Mouse (Mus musculus) hindbrain, embryonic 13.5 days (tissue): Measurements from ENCODE around the gene Shisa4. TPM values are rescaled to one million over a fixed set of nuclear protein-coding genes. Genes with fewer than 3 reads are reported as not detected.
A peak's percentile ranks its signal among the peaks of the same experiment; 100 is the strongest.

Source experiments
- ATAC-seq: fragments of 200-750 bp; cut with Nextera tagmentation; 2 replicates; pipeline ENCODE4 v1.8.0; 2017; ENCODE audit warnings: moderate TSS enrichment; ENCODE audit not compliant: low FRiP score
- H3K27ac ChIP-seq: fragments of 300-500 bp; sonication (generic); 2 replicates; pipeline ENCODE4 v1.5.1; 2015; ENCODE audit warnings: inconsistent platforms, mild to moderate bottlenecking, moderate library complexity
- H3K27me3 ChIP-seq: fragments of 300-500 bp; sonication (generic); 2 replicates; pipeline ENCODE4 v1.6.1; 2015; ENCODE audit warnings: mild to moderate bottlenecking, inconsistent platforms
- H3K36me3 ChIP-seq: fragments of 300-500 bp; sonication (generic); 2 replicates; pipeline ENCODE4 v1.6.1; 2015; ENCODE audit warnings: mild to moderate bottlenecking, inconsistent platforms
- H3K4me1 ChIP-seq: fragments of 300-500 bp; sonication (generic); replicated peaks from 2 replicates; pipeline ENCODE4 v1.6.1; 2015; ENCODE audit warnings: inconsistent platforms
- H3K4me2 ChIP-seq: fragments of 300-500 bp; sonication (generic); 2 replicates; pipeline ENCODE4 v1.6.1; 2015; ENCODE audit warnings: inconsistent platforms, mild to moderate bottlenecking, moderate library complexity
- H3K4me3 ChIP-seq: fragments of 300-500 bp; sonication (generic); 2 replicates; pipeline ENCODE4 v1.5.1; 2015; ENCODE audit warnings: mild to moderate bottlenecking, inconsistent platforms
- H3K9ac ChIP-seq: fragments of 300-500 bp; sonication (generic); 2 replicates; pipeline ENCODE4 v1.6.1; 2015; ENCODE audit warnings: mild to moderate bottlenecking, inconsistent platforms
- H3K9me3 ChIP-seq: fragments of 300-500 bp; sonication (generic); 2 replicates; pipeline ENCODE4 v1.6.1; 2016; ENCODE audit warnings: inconsistent platforms
- WGBS: fragments of 180-500 bp; shearing (Covaris S2); methylation state at CpG from one replicate; pipeline ENCODE4 v1.1.7; 2015; 5-methylcytosine and 5-hydroxymethylcytosine counted together
- polyA plus RNA-seq: library from polyadenylated mRNA; unstranded; fragments of >200 nt; fragmentation: Nextera tagmentation; extraction: Ambion mirVana; gene quantifications from 2 replicates; pipeline ENCODE4 v1.2.1, GENCODE M21; 2015

Shisa4 gene
- polyA plus RNA-seq, 1 experiment from 2014 or later: 84.2 TPM

DNA sequence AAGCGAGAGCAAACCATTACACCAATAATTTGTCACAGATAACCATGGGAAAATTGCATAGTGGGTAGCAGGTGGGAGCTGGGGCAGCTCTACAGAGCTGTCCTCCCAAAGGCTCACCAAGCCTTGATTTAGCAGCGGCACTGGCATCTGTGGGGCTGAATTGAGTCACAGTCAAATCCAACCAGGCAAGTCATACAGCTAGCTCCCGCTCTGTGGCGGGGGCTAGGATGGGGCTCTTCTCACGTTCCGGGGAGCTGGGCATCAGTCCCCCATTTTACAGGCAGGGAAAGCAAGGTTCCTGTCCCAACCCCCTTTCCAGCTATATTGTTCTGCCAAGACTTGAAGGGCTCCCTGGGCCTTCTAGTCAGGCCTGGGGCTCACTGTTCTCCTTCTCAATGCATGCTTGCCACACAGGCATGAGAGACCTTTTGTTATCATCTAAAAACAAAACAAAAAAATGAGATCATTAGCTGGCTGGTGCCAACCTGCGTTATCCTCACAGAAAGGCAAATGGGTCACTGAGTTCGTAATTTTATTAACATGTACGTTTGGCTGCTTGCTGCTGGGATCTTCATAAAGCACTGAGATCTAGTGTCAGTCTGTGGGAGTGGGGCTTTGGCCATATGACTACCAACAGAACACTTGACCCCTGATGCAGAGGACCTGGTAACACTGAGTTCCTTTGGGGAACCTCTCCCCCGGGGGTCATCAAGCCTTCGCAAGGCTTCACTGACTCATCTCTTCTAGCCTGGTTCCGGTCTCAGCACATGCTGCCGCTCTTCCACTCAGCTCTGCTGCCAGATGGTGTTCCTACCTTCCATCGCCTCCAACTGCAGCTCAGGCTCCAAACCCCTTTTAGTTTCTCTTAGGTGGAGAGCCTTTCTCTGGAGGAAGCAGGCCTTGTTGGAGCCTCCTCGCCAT lies 5.3 kb upstream of the Shisa4 start:
- peak overlapping the region; percentile 23 for H3K27ac ChIP-seq
- no peak overlapping the region for H3K9ac ChIP-seq
- H3K4me3 ChIP-seq: no peak overlapping the region
- peaks cover 12% of the 10 kb centered on the region for H3K4me1 ChIP-seq
- no peak overlapping the region for H3K4me2 ChIP-seq
- no peaks in the 10 kb centered on the region for H3K9me3 ChIP-seq
- H3K36me3 ChIP-seq: peaks cover 35% of the 10 kb centered on the region
- H3K27me3 ChIP-seq: no peaks in the 10 kb centered on the region
- 69% methylated on average over 15 of the region's 15 CpGs for WGBS
- ATAC-seq: no peak

- 75% methylated on average over 2 of the region's 2 CpGs for WGBS
- H3K27ac ChIP-seq: no peak overlapping the region
- H3K4me3 ChIP-seq: no peak overlapping the region
- no peak overlapping the region for H3K9ac ChIP-seq
- no peaks in the 10 kb centered on the region for H3K9me3 ChIP-seq
- no peaks in the 10 kb centered on the region for H3K27me3 ChIP-seq
- no peak for ATAC-seq
- H3K4me2 ChIP-seq: no peak overlapping the region
- peaks cover 23% of the 10 kb centered on the region for H3K36me3 ChIP-seq
- peaks cover 22% of the 10 kb centered on the region for H3K4me1 ChIP-seq
Measured at GRCm38 (mm10) chr1:135379048-135379447, 4.0 kb upstream of the Shisa4 start.

DNA sequence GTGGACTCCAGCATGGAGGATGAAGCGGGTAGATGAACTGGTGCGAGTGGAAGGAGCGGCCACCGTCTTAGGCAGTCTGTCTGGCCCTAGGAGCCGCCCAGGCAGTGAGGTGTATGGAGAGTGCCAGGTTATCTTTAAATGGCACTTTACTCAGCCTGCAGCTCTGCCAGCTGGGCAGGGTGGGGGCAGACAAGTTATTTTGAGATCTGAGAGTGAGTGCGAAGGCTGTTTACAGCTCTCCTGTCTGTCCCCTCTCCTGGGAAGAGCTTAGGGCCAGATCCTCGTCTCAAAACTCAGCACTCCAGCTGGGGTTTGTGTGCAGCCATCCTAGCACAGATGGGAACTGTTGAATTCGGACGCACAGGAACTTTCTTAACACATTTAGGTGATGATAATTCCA lies 3.5 kb upstream of the Shisa4 start:
- no peak for ATAC-seq
- no peaks in the 10 kb centered on the region for H3K9me3 ChIP-seq
- no peak overlapping the region for H3K27ac ChIP-seq
- H3K4me1 ChIP-seq: peaks cover 26% of the 10 kb centered on the region
- no peak overlapping the region for H3K9ac ChIP-seq
- H3K4me2 ChIP-seq: no peak overlapping the region
- no peaks in the 10 kb centered on the region for H3K27me3 ChIP-seq
- H3K4me3 ChIP-seq: no peak overlapping the region
- WGBS: 72% methylated on average over 9 of the region's 9 CpGs
- H3K36me3 ChIP-seq: peaks cover 18% of the 10 kb centered on the region

DNA sequence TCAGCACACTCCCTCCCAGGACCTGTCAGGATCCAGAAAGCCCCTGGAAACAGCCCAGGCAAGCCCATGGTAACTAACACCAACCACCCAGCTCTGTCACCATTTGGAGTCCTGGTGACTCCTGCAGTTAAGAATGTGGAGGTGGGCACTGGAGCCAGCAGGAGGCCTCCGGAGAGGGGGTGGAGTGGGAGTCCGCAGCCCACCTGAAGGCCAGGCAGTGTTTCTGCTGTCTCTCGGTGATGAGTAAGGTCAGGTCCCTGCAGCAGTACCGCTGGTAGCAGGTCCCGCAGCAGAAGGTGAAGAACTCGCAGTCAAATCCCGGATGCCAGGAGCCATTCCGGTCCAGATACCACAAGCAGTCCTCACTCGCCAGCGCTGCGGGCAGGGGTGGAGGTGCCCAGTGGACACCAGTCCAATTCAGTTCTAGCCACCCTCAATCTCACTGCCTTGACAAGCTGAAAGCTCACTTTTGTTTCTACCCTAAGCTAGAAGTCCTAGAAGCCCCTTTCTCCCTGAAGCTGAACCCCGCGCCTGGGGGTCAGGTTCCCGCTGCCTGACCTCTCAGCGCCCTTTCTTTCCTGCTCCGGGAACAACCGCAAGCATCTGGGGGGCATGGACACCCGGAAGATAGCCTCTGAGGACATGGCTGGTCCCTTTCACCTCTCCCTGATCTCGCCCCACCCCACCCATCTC lies 716 bp downstream of the Shisa4 start:
- H3K9ac ChIP-seq: peak overlapping the region; percentile 92
- peak overlapping the region; percentile 84 for H3K4me2 ChIP-seq
- no peaks in the 10 kb centered on the region for H3K36me3 ChIP-seq
- no peaks in the 10 kb centered on the region for H3K27me3 ChIP-seq
- peak; percentile 11; the same call in 1 of the 2 replicates for ATAC-seq
- H3K4me1 ChIP-seq: peaks cover 42% of the 10 kb centered on the region
- H3K9me3 ChIP-seq: no peaks in the 10 kb centered on the region
- WGBS: 2% methylated on average over 19 of the region's 19 CpGs
- H3K27ac ChIP-seq: peak overlapping the region; percentile 81
- peak overlapping the region; percentile 74 for H3K4me3 ChIP-seq

DNA sequence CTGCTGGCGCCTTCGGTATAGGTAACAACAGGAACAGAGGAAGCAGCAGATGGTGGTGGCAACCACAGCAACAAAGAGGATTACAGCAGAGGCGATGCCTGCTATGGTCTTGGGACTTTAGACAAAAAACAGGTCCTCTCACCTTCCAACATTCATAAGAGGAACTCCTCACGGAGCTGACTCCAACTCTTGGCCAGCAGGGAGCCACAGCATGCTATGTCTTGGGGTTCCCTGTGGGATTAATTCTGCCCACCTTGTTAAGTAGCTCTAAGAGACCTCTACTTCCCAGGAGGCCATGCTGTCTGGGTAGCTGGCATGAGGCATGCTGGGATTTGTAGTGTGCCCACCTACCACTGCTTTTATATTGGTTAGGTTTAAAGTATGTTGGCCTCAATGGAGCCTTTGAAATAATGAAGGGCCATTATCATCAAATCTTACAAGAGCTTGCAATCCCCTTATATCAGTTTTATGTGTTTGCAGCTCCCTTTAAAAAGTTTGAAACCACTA lies 1.8 kb downstream of the Shisa4 start:
- peak overlapping the region; percentile 84 for H3K4me2 ChIP-seq
- H3K4me3 ChIP-seq: peak overlapping the region; percentile 28
- no peaks in the 10 kb centered on the region for H3K9me3 ChIP-seq
- no peaks in the 10 kb centered on the region for H3K36me3 ChIP-seq
- H3K9ac ChIP-seq: peak overlapping the region; percentile 58; the same call in 1 of the 2 replicates
- no peak overlapping the region for H3K27ac ChIP-seq
- no peak for ATAC-seq
- WGBS: 69% methylated on average over 4 of the region's 4 CpGs
- peaks cover 53% of the 10 kb centered on the region for H3K4me1 ChIP-seq
- H3K27me3 ChIP-seq: no peaks in the 10 kb centered on the region

- Histone ChIP-seq H3K4me1 (peaks cover 48% of the 10 kb centered on the region), H3K9ac (no peak overlapping the region), H3K4me2 (peak overlapping the region; percentile 77; the same call in 1 of the 2 replicates), H3K36me3 (no peaks in the 10 kb centered on the region), H3K27ac (no peak overlapping the region), H3K4me3 (no peak overlapping the region), H3K9me3 (no peaks in the 10 kb centered on the region), H3K27me3 (no peaks in the 10 kb centered on the region)
- no peak for ATAC-seq
- WGBS: 78% methylated on average over 5 of the region's 5 CpGs
Measured at GRCm38 (mm10) chr1:135369415-135369814, 5.6 kb downstream of the Shisa4 start.

- Histone ChIP-seq H3K9ac (peak overlapping the region; percentile 76; the same call in 1 of the 2 replicates), H3K9me3 (no peaks in the 10 kb centered on the region), H3K36me3 (no peaks in the 10 kb centered on the region), H3K4me2 (peak overlapping the region; percentile 77), H3K4me1 (peaks cover 44% of the 10 kb centered on the region), H3K27me3 (no peaks in the 10 kb centered on the region), H3K27ac (no peak overlapping the region), H3K4me3 (peak overlapping the region; percentile 43)
- WGBS: 10% methylated on average over 14 of the region's 14 CpGs
- no peak for ATAC-seq
Measured at GRCm38 (mm10) chr1:135368982-135369381, 6.1 kb downstream of the Shisa4 start.

DNA sequence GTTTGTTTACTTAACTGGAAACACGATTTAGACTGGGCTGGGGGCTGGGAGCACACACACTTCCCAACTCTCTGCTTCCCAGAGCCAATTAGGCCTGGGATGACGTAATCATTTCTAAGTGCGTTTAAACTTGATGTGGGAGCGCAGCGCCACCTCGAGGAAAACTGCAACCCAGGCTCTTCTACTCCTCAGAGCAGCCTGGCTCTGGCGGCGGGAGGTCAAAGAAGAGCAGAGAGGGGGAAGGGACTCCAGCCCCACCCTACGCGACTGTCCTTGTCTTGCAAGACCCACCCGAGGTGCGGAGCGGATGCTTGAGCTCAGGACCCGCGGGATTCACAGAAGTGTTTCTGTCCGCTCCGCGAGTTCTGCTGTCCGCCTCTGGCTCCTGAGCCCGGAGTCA lies 6.8 kb downstream of the Shisa4 start:
- peak; percentile 61 for ATAC-seq
- Histone ChIP-seq H3K4me1 (peaks cover 38% of the 10 kb centered on the region), H3K4me3 (peak overlapping the region; percentile 43), H3K9me3 (no peaks in the 10 kb centered on the region), H3K9ac (peak overlapping the region; percentile 76), H3K27ac (no peak overlapping the region), H3K27me3 (no peaks in the 10 kb centered on the region), H3K4me2 (peak overlapping the region; percentile 77), H3K36me3 (no peaks in the 10 kb centered on the region)
- 1% methylated on average over 20 of the region's 20 CpGs for WGBS

DNA sequence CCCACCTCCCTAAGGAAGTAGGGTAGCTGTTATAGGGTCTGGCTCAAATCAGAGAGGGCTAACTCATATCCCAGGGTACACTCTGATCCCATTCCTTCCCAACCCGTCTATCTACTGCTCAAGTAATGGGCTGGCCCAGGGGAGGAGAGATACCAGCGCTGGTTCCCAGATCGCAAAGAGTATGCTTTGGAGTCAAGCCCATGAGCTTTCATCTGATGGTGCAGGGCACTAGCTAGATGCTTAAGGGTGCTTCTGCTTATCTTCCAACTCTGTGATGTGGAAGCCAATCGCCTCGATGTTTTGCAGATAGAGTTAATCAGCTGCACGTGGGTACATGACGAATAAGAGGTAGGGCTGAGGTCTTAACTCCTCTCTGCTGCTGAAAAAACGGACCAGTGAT lies 7.4 kb downstream of the Shisa4 start:
- Histone ChIP-seq H3K4me1 (peaks cover 31% of the 10 kb centered on the region), H3K9me3 (no peaks in the 10 kb centered on the region), H3K36me3 (no peaks in the 10 kb centered on the region), H3K4me3 (no peak overlapping the region), H3K27ac (no peak overlapping the region), H3K27me3 (no peaks in the 10 kb centered on the region), H3K4me2 (no peak overlapping the region), H3K9ac (no peak overlapping the region)
- no peak for ATAC-seq
- 76% methylated on average over 8 of the region's 8 CpGs for WGBS

DNA sequence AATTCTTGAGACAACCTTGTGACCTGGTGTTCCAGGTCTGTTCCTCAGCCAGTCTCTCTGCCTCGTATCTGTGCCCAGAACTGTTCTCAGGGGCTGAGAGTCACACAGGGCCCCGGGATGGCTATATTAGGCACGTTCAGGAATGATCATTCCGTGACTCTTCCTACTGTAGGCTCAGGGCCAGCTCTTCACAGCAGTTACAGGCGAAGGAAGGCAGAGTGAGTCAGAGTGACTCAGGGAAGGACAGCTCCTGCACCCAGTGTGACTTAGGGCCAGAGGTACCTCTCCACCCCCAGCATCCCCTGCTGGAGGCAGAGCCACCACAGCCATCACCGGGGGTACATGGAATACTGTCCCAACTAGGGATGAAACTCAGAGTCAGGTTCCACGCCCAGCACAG lies 8.0 kb downstream of the Shisa4 start:
- Histone ChIP-seq H3K9me3 (no peaks in the 10 kb centered on the region), H3K9ac (no peak overlapping the region), H3K4me3 (no peak overlapping the region), H3K4me2 (no peak overlapping the region), H3K36me3 (no peaks in the 10 kb centered on the region), H3K4me1 (peaks cover 25% of the 10 kb centered on the region), H3K27ac (no peak overlapping the region), H3K27me3 (no peaks in the 10 kb centered on the region)
- ATAC-seq: no peak
- 85% methylated on average over 7 of the region's 7 CpGs for WGBS

DNA sequence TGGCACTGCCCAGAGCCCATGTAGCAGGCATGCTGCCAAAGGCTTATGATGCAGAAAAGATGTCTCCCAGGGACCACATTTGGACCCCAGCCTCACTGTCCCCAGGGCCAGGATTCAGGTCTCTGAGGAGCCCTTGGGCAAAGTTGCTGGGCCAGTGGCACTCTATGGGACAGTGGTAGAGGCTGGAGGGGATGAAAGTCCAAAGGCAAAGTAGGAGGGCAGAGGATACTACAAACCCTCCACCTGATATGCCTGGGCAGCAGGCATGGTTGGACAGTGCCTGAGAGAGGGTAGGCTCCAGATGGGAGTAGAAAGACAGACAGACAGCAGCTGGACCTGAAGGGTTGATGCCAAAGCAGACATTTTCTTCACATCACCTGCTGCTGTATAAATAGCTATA lies 8.7 kb downstream of the Shisa4 start:
- Histone ChIP-seq H3K27ac (no peak overlapping the region), H3K4me1 (peaks cover 19% of the 10 kb centered on the region), H3K4me3 (no peak overlapping the region), H3K36me3 (no peaks in the 10 kb centered on the region), H3K9ac (no peak overlapping the region), H3K9me3 (no peaks in the 10 kb centered on the region), H3K27me3 (no peaks in the 10 kb centered on the region), H3K4me2 (no peak overlapping the region)
- ATAC-seq: no peak

- no peaks in the 10 kb centered on the region for H3K9me3 ChIP-seq
- no peaks in the 10 kb centered on the region for H3K36me3 ChIP-seq
- ATAC-seq: no peak
- H3K4me2 ChIP-seq: no peak overlapping the region
- 90% methylated on average over 8 of the region's 8 CpGs for WGBS
- no peak overlapping the region for H3K9ac ChIP-seq
- H3K27ac ChIP-seq: no peak overlapping the region
- no peak overlapping the region for H3K4me3 ChIP-seq
- peaks cover 5% of the 10 kb centered on the region; the same call in 1 of the 2 replicates for H3K4me1 ChIP-seq
- H3K27me3 ChIP-seq: no peaks in the 10 kb centered on the region
Measured at GRCm38 (mm10) chr1:135363446-135363845, 11.6 kb downstream of the Shisa4 start.
